ENCODE assay signal across 19 mouse cellular contexts in genomic region chr13:104258997-104259396, GRCm38 (mm10).
"Had no signal": no experiment of that assay in that cellular context is flagged by ENCODE, and none has a peak within 500 bp of the region (broad histone marks: within the 10 kb centered on the region; RNA-seq: fewer than 3 reads in every experiment).

No protein-coding gene starts in this region.

- H3K27me3 ChIP-seq: limb, embryonic 12.5 days; limb, embryonic 15.5 days; liver, embryonic 15.5 days; neural tube, embryonic 12.5 days; neural tube, embryonic 15.5 days; stomach, embryonic 15.5 days had no signal

- H3K36me3 ChIP-seq: limb, embryonic 12.5 days; limb, embryonic 15.5 days; liver, embryonic 15.5 days; neural tube, embryonic 12.5 days; neural tube, embryonic 15.5 days; stomach, embryonic 15.5 days had no signal

- ATAC-seq: intestine, postnatal 0 days; lung, postnatal 0 days had no signal

- H3K4me1 ChIP-seq: limb, embryonic 12.5 days; limb, embryonic 15.5 days; liver, embryonic 15.5 days; neural tube, embryonic 12.5 days; neural tube, embryonic 15.5 days; stomach, embryonic 15.5 days had no signal

- H3K27ac ChIP-seq: kidney, postnatal 0 days; limb, embryonic 12.5 days; limb, embryonic 15.5 days; liver, embryonic 15.5 days; neural tube, embryonic 12.5 days; neural tube, embryonic 15.5 days; stomach, embryonic 15.5 days had no signal

- H3K9me3 ChIP-seq: limb, embryonic 15.5 days; liver, embryonic 15.5 days; neural tube, embryonic 12.5 days; stomach, embryonic 15.5 days had no signal

- DNase-seq: kidney, adult 2 months; kidney, postnatal 36 days; left cerebral cortex, postnatal 4 days; lung, embryonic 14.5 days; midbrain, embryonic 14.5 days; right cerebral cortex, adult 18-20 months; right cerebral cortex, postnatal 14 days; spleen, adult 18-20 months; thymus, postnatal 36 days had no signal

- H3K9ac ChIP-seq: limb, embryonic 12.5 days; limb, embryonic 15.5 days; liver, embryonic 15.5 days; lung, embryonic 14.5 days; neural tube, embryonic 12.5 days; neural tube, embryonic 15.5 days; stomach, embryonic 15.5 days had no signal

- H3K4me2 ChIP-seq: limb, embryonic 12.5 days; limb, embryonic 15.5 days; liver, embryonic 11.5 days; liver, embryonic 15.5 days; lung, embryonic 14.5 days; neural tube, embryonic 12.5 days; neural tube, embryonic 15.5 days; stomach, embryonic 15.5 days had no signal

- H3K4me3 ChIP-seq: limb, embryonic 12.5 days; limb, embryonic 15.5 days; liver, embryonic 15.5 days; neural tube, embryonic 12.5 days; neural tube, embryonic 15.5 days; stomach, embryonic 15.5 days had no signal
